Mouse (Mus musculus) liver, adult 2 months (tissue): ENCODE measurements around the gene Ift27.

ENCODE experiments used
- CTCF ChIP-seq: fragments of 200-500 bp; IDR thresholded peaks from 2 replicates; pipeline ENCODE4 v1.5.1; 2011; ENCODE audit warnings: low read depth, low read length, control low read depth
- POLR2A ChIP-seq: fragments of 200-500 bp; IDR thresholded peaks from 2 replicates; pipeline ENCODE4 v1.6.1; 2011; ENCODE audit warnings: low read length, control low read depth; ENCODE audit not compliant: insufficient read depth; ENCODE audit errors: extremely low read depth

- TF ChIP-seq POLR2A (no peak), CTCF (no peak)
Measured at GRCm38 (mm10) chr15:78158335-78158734, 15.6 kb downstream of the Ift27 start.
